Mouse (Mus musculus) limb, embryonic 12.5 days (tissue): Measurements from ENCODE around the gene Tesk1. TPM values are rescaled to one million over a fixed set of nuclear protein-coding genes. Genes with fewer than 3 reads are reported as not detected.

ENCODE experiments used
- ATAC-seq: fragments of 200-750 bp; cut with Nextera tagmentation; 2 replicates; pipeline ENCODE4 v1.8.0; 2017; ENCODE audit warnings: low read depth, moderate TSS enrichment; ENCODE audit not compliant: insufficient number of reproducible peaks, insufficient read depth, low FRiP score, low TSS enrichment
- H3K27ac ChIP-seq: fragments of 300-500 bp; sonication (generic); 2 replicates; pipeline ENCODE4 v1.5.1; 2016; ENCODE audit warnings: mild to moderate bottlenecking, moderate library complexity
- H3K27me3 ChIP-seq: fragments of 300-500 bp; sonication (generic); 2 replicates; pipeline ENCODE4 v1.6.1; 2016; ENCODE audit warnings: mild to moderate bottlenecking, moderate library complexity
- H3K36me3 ChIP-seq: fragments of 300-500 bp; sonication (generic); 2 replicates; pipeline ENCODE4 v1.6.1; 2016; ENCODE audit warnings: mild to moderate bottlenecking, moderate library complexity
- H3K4me1 ChIP-seq: fragments of 300-500 bp; sonication (generic); replicated peaks from 2 replicates; pipeline ENCODE4 v1.6.1; 2016
- H3K4me2 ChIP-seq: fragments of 300-500 bp; sonication (generic); 2 replicates; pipeline ENCODE4 v1.6.1; 2016; ENCODE audit warnings: mild to moderate bottlenecking, moderate library complexity
- H3K4me3 ChIP-seq: fragments of 300-500 bp; sonication (generic); replicated peaks from 2 replicates; pipeline ENCODE4 v1.5.1; 2016; ENCODE audit warnings: mild to moderate bottlenecking
- H3K9ac ChIP-seq: fragments of 300-500 bp; sonication (generic); replicated peaks from 2 replicates; pipeline ENCODE4 v1.6.1; 2016; ENCODE audit warnings: mild to moderate bottlenecking, moderate library complexity
- H3K9me3 ChIP-seq: fragments of 300-500 bp; sonication (generic); 2 replicates; pipeline ENCODE4 v1.6.1; 2016; ENCODE audit warnings: mild to moderate bottlenecking, moderate library complexity
- WGBS: fragments of 180-500 bp; shearing (Covaris S2); methylation state at CpG from one replicate; pipeline ENCODE4 v1.1.7; 2016; 5-methylcytosine and 5-hydroxymethylcytosine counted together
- polyA plus RNA-seq: library from polyadenylated mRNA; unstranded; fragments of >200 nt; fragmentation: Nextera tagmentation; extraction: Ambion mirVana; gene quantifications from 2 replicates; pipeline ENCODE4 v1.2.1, GENCODE M21; 2016

Tesk1 gene
- polyA plus RNA-seq, 1 experiment from 2014 or later, result 13.3 TPM

DNA sequence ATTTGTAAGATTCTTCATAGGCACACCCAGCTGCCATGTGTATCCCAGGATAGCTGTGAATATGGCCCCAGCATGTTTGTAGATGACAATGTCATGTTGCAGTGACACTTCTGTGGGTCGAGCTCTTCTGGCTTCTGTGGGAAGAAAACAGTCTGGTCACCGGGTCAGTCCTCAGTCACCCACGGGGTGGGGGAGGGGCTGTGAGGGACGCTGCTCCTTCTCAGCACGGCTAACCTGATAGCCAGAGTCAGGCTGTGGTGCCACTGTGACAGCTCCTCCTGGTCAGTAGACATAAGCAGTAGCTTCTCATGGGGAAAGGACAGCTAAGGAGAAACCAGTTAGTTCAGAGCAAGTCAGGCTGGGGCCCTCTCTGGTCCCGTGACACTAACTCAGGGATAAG is 54.8 kb downstream of the Tesk1 start:
- H3K4me3 ChIP-seq, result no peak overlapping the region
- no peaks in the 10 kb centered on the region for H3K9me3 ChIP-seq
- H3K4me2 ChIP-seq, result no peak overlapping the region
- peaks cover 31% of the 10 kb centered on the region for H3K36me3 ChIP-seq
- no peak overlapping the region for H3K9ac ChIP-seq
- no peak overlapping the region for H3K27ac ChIP-seq
- WGBS, result 68% methylated on average over 6 of the region's 6 CpGs
- peaks cover 33% of the 10 kb centered on the region for H3K4me1 ChIP-seq
- H3K27me3 ChIP-seq, result no peaks in the 10 kb centered on the region
- no peak for ATAC-seq

GRCm38 (mm10) chr4:43497405-43497804 is 55.7 kb downstream of the Tesk1 start:
- ATAC-seq, result no peak
- 94% methylated on average over 8 of the region's 8 CpGs for WGBS
- Histone ChIP-seq H3K27me3 (no peaks in the 10 kb centered on the region), H3K36me3 (peaks cover 31% of the 10 kb centered on the region), H3K4me3 (0 out of 2 replicates have a peak overlapping the region, but pooled peaks have one; percentile 63), H3K9me3 (no peaks in the 10 kb centered on the region), H3K4me2 (peak overlapping the region; percentile 73), H3K27ac (no peak overlapping the region), H3K4me1 (peaks cover 33% of the 10 kb centered on the region), H3K9ac (no peak overlapping the region)

Other genes with a start within 250 kb of the Tesk1 start
- 0.60 and 0.97 TPM in 2 replicates for gene Atp8b5, start 174.8 kb upstream of the Tesk1 start, polyA plus RNA-seq
- 8.0 and 14.3 TPM in 2 replicates for gene Rusc2, start 60.0 kb upstream of the Tesk1 start, polyA plus RNA-seq
- gene Fam166b, start 12.8 kb upstream of the Tesk1 start, polyA plus RNA-seq, result 0.24 TPM in 1 of 2 replicates, not detected in the other
- gene Cd72, start 12.7 kb downstream of the Tesk1 start, polyA plus RNA-seq, result 2.7 and 3.5 TPM in 2 replicates
- not detected in 2 replicates for gene Sit1, start 41.8 kb downstream of the Tesk1 start, polyA plus RNA-seq
- gene Ccdc107, start 51.0 kb downstream of the Tesk1 start, polyA plus RNA-seq, result 62.0 and 63.8 TPM in 2 replicates
- 44.8 and 46.4 TPM in 2 replicates for gene Arhgef39, start 57.8 kb downstream of the Tesk1 start, polyA plus RNA-seq
- gene Car9, start 65.0 kb downstream of the Tesk1 start, polyA plus RNA-seq, result 1.1 and 1.3 TPM in 2 replicates
- gene Tpm2, start 81.8 kb downstream of the Tesk1 start, polyA plus RNA-seq, result 215 and 216 TPM in 2 replicates
- 42.0 and 44.5 TPM in 2 replicates for gene Creb3, start 120.4 kb downstream of the Tesk1 start, polyA plus RNA-seq
- gene Tln1, start 120.8 kb downstream of the Tesk1 start, polyA plus RNA-seq, result 62.2 and 67.4 TPM in 2 replicates
- gene Rgp1, start 136.8 kb downstream of the Tesk1 start, polyA plus RNA-seq, result 36.6 and 42.5 TPM in 2 replicates
- 32.0 and 34.7 TPM in 2 replicates for gene Gba2, start 136.9 kb downstream of the Tesk1 start, polyA plus RNA-seq
- gene Msmp, start 142.6 kb downstream of the Tesk1 start, polyA plus RNA-seq, result 2.1 TPM in 1 of 2 replicates, not detected in the other
- 14.4 and 17.9 TPM in 2 replicates for gene Npr2, start 190.0 kb downstream of the Tesk1 start, polyA plus RNA-seq
- 0.95 and 0.99 TPM in 2 replicates for gene Spag8, start 211.7 kb downstream of the Tesk1 start, polyA plus RNA-seq
- gene Hint2, start 214.5 kb downstream of the Tesk1 start, polyA plus RNA-seq, result 78.7 and 87.6 TPM in 2 replicates
- 5.6 and 6.6 TPM in 2 replicates for gene Tmem8b, start 227.0 kb downstream of the Tesk1 start, polyA plus RNA-seq
- 2.8 and 3.6 TPM in 2 replicates for gene Fam221b, start 227.2 kb downstream of the Tesk1 start, polyA plus RNA-seq